Mouse (Mus musculus): ENCODE data around the gene Sf3a3.

Gene Sf3a3

DNA sequence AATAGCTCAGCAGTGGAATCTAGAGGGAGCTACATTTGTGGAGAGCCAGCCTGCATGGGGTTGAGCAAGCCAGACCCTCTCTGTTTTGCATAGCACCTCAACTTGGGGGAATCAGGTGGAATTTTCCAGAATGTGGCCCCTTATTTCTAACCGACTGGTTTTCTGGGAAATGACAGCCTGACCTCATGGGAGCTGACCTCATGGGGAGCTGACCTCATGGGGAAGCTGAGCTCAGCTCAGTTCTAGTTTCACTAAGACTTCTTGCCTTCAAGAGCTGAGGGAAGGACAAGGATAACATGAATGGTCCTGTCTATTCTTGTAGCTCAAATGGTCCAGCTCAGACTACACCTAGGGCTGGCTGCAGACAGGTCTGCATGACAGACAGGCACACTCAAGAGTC lies 24.2 kb downstream of the Sf3a3 start:
- DNase-seq: no peak

DNA sequence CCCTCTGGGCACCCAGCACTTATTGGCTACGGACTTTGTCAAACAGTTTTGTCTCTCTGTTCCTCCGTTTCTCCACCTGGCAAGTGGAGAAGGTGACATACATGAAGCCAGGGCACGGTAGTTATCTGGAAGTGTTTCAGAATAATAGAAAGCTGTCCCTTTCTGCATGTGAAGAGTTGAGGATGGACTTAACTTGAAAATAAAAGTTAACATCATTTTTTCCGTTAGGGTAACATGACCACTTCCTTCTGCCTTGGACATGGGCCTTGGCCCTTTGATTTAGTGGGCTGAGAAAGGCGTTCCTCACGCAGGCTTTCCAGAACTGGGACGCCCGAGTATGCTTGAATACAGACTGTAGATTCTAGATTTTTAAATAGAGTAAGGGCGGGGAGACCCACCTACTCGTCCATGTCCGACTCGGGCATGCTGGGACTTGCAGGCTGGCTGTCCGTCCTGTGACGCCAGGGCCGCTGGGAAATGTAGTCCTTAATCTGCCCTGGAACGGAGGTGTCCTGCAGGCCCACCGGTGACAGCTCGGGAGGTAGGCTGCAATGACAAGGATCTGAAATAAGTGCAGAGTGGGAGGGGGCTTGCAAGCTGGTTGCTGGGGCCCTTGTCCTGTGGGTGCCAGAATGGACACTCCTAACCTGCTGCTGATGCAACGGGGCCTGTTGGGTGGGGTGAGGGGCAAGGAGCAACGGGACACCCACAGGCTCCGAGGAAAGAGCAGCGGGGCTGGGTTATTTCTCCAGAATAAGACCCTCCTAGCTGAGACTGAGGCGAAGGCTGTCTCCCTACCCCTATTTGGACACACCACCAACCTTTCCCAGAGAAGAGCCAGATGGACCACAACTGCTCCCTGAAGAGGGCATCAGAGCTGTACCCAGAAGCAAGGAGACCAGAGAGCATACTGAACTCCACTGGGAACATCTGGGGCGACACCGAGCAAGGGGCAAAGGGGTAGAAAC lies 27.1 kb downstream of the Sf3a3 start, which contains the start of gene Inpp5b:
Gene Inpp5b (plus strand): TSS at position 475 of the 968 bp plus-strand sequence.
- DNase-seq: peak; percentile 79 to 85

DNA sequence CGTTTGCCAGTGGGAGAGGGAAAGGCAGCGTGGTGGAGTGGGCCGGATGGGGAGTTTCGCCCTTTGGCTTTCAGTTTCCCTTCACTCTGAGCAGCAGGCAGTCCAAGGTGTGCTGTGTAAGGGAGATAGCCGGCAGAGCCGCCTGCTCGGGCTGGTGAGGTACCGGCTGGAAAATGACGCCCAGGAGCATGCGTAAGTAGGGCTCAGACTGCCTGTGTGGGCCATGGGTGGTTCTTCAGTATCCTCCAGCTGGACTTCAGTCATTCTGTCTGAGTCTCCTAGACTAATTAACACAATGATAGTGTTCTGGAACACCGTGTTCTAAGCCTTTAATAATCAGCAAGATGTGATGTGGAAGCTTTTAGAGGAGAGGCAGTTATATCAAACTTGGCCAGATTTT lies 28.3 kb downstream of the Sf3a3 start:
- no peak for DNase-seq

DNA sequence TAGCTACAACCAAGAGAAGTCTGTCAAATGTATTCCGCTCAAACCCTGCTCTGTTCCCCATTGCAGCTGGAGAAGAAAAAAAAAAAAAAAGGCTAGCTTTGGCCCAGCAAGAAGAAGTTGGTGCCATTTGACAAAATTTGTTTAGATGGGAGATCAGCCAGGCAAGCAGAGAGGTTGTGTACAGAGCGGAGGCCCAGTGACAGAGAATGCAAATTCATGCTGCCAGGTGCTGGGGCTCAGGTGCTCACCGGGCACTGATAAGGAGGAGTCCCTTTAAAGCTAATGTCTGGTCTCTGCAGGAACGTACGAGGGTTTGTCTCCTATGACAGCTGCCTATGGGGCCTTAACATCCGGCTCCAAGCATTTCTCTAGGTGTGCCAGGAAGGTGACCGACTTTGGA lies 32.0 kb downstream of the Sf3a3 start:
- no peak for DNase-seq

DNA sequence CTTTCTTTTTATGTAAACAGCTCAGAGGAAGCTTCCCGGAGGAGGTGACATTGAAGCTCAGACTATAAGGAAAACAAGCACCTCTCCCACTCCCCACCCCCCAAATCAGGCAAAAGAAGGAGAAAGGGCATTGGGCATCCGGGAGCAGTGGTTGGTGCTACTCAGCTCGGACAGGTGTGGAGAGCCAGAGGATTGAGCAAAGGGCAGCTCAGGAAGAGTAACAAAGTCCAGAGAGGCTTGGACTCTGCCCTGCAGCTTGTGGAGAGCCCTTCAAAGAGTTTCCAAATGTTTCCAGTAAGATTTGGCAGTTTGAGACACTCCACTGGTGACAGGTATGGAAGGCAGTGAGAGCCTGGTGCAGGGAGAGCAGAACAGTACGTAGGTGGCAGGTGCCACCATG lies 33.3 kb downstream of the Sf3a3 start:
- no peak for DNase-seq

DNA sequence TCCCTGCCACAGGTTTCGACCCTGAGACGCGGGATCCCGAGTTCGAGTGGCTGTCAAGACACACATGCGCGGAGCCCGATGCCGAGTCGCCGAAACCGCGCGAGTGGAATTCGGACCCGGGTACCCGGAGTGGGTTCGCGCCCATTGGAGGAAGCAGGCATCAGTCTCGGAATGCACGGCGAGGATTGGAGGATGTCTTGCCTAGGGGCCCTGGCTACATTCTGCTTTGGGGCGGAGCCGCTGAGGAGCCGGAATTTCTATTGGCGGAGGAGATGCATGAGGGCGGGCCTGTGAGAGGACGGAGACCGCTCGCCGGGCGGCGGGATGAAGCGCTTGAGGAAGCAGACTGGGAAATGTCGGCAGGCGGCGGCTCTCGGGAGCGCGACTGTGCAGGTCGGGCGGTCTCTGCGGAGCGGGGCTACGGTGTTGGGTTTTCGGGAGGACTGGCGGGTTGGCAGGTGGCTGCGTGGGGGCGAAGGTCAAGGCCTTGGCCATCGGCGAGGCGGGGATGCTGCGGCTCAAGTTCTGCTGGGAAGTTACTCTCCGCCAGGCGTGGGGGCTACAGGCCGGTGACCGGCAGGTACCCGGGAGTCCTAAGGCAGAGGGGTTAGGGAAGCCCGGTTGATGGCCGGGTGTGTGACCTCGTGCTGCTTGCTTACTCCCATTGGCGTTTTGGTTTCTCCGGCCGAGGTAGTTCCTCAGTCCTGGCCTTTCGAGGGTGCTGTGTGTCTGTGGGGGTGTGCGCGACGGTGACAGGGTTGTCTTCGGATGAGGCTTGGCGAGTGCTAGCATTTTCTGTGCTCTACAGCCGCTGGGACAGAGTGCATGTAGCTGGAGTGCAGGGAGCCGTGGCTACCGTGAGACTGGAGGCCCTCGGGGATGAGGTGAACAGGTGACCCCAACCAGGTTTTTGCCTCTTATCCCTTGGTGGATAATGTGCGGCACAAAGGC lies 37.0 kb downstream of the Sf3a3 start:
- DNase-seq: peak; percentile 98 to 99

DNA sequence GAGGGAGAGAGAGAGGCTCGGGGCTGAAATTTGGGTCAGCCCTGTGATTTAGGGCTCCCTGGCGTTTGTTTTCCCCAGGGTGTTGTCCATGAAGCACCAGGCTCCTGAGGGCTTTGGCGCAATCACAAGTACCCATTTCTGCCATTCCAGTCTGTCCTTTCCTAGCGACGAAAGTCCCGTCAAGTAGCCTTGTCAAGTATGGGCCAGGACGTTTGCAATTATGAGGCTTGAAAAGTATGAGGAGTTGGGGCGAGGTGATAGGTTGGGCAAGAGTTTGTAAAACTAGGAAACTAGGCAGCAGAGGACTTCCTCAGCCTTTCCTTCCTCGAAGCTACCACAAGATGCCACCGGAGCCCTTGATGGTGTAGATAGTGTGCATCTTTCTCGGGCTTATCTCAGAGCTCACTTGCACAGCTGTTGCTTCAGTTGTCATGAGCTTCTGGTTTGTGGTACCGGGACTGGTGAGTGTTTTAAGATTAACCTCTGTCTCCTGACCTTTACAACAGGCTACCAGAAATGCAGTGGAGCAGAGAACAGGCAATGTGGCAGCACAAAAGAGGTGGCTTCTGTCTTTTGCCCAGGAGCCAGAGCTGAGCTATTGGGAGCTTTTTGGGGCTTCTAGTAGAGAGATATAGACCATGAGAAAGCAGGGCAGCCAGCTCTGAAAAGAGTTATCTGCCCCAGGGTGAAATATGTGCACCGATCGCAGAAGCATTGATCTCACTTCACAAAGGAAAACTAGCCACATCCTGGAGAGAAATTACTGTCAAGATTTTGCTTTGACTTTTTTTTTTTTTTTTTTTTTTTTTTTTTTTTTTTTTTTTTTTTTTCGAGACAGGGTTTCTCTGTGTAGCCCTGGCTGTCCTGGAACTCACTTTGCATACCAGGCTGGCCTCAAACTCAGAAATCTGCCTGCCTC lies 38.0 kb downstream of the Sf3a3 start:
- DNase-seq: peak in 1 of 2 experiments; percentile 7

DNA sequence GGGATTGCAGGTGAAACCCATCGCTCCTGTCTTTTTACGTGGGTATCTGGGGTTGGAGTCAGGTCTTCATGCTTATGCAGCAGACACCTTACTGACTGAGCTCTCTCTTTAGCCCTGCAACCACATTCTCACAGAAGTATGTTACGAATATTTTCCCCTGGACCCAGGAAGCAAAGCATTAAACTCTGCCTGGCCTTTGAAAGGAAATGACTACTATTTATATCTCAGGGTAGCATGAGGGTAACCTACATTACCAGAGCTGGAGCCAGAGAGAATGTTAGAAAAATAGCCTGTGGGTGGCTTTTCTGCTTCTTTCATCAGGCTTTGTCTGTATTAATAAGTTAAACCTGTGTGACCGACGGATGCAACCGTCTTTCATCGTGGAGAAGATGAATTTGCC lies 41.0 kb downstream of the Sf3a3 start:
- no peak for DNase-seq

DNA sequence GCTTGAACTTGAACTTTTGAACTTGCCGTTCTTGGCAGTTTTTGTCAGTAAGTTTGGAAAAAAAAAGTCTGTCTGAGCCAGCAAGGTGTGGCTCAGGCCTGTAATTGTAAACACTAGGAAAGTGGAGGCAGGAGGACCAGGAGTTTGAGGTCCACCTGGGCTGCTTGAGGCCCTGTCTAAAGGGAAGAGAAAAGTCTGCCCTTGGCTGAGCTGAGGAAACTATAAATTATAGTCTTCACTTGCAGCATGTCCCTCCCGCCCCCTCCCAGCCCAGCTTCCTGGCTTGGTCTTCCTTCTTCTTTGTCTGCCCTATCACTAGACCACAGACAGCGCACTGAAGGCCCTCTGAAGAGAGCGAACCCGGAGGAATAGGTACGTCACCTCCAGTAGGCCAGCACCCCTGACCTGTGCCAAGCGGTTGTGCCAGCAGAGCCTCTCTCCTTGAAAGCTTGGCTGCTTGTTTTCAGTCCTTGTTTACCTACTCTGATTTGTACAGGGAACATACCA lies 44.8 kb downstream of the Sf3a3 start:
- DNase-seq: no peak

DNA sequence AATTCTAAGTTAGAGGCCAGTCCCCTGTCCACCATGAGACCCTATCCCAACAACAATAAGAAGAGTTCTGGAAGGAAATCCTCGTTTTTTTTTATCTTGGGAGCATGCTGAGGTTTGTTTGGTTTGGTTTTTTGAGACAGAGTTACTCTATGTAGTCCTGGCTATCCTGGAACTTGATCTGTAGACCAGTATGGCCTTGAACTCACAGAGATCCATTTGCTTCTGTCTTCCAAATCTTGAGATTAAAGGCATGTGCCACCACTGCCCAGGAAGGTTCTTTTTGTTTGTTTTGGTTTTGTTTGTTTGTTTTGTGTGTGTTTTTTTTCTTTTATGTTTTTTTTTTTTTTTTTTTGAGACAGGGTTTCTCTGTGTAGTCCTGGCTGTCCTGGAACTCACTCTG lies 46.6 kb downstream of the Sf3a3 start:
- DNase-seq: no peak

DNA sequence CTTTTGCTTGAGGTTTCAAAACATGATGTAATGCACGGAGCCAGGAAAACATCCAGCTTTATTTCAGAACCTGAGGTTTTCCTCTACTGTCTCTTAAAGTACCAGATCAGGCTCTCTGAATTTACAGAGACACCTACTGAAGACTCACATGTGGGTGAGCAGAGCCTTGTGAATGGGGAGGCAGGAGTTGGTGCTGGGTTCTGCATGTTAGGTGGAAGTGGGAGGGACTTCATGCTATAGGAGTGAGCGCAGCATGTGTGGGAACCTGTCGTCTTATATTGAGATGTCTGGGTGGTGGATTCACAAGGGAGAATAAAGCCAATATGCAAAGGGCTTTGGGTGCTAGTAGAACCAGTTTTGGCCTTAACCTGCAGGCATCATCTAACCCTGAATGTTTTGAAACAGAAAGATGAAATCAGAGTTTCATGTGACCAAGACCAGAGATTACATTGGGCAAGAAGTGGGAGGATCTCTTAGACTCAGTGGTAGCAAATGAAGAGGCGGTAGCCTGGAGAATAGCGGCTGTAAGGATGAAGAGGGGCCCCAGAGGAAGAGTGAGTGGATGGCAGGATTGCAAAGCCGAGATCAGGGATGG lies 48.4 kb downstream of the Sf3a3 start:
- no peak for DNase-seq

DNA sequence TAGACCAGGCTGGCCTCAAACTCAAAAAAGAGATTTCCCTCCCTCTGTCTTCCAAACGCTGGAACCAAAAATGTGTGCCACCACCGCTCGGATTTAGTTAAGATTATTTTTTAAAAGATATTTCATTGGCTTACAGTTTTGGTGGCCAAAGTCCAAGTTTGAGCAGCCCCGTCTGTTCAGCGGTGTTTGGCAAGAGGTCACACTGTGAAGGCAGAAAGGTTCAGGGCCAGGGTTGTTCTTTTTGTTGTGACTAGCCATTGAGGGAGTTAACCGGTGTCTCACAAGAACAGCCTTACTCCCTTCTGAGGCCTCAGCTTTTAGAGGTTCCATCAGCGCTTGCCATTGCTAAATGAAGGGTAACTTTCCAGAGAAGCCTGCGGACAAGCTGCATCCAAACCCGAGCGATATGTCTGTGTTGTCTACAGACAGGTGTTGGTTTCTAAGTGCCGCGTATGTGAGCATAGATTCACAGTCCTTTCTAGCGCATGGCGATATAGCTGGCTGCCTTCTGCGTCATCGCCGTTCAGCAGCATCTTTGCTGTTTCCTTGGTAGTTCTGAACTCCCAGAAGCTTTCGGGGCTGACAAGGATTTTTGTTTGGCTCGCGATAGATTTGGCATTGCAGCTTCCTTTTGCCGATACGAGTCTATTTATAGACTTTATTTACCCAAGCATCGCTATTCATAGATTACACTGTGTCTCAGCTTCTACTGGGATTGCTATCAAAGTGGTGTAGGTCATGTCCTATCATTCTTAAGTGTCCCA lies 51.4 kb downstream of the Sf3a3 start:
- peak; percentile 23 to 26 for DNase-seq

DNA sequence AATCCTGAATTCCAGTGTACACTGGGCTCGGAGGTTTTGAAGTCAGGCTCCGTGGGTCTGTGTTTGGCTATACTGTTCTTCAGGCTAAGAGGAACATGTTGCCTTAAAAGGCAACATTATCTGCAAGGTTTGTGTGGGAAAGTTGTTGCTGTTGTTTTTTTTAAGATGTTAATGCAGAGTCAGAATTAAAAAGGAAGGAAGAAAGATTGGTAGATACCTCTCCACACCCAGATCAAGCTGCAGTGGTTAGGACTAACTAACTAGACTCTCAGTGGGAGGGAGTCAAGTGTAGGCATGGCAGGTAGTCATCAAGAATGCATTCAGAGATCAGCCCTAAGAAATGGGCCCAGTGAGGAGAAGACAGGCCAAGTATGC lies 52.0 kb downstream of the Sf3a3 start:
- no peak for DNase-seq

DNA sequence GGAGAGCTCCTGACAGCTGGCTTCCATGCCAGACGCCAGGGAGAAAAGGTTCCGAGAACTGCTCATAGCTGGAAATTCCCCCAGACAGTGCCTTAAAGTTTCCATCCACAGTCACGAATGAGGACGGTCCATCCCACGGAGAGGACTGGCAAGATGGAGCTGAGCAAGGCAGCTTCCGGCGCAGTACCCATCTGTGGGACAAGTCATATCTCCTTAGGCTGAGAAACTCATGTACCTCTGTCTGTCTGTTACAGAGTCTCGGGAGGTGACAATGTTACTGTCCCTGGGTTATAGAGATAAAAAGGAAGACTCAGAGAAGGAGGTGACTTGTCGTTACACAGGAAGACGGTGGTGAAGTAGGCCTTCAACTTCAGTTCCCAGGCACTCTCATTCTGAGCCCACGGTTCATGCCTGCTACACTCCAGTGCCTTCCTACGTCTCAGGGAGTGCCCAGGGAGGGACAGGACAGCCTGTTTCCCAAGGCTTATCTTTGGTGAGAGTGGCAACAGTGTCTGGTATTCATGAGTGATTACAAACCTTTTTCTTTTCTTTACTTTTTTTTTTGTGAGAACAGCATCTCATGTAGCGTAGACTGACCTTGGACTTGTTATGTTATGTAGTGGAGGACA lies 54.5 kb downstream of the Sf3a3 start:
- no peak for DNase-seq

DNA sequence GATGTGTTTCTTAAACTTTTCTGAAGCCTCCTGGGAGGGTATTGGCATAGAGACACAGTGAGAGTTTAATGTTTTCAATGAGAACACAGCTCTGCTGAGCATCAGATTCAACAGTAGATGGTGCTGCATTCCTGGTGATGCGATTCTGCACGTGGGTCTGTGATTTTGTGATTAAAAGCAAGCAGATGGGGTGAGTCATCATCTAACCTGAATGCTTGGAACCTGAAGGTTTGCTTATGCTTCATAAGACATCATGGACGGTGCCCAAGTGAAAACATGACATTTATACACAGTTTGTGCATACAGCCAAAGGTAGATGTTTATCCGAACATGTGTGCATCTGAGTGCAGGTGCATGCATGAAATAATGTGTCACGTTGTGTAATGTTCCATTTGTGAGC lies 56.0 kb downstream of the Sf3a3 start:
- DNase-seq: peak; percentile 47 to 60

DNA sequence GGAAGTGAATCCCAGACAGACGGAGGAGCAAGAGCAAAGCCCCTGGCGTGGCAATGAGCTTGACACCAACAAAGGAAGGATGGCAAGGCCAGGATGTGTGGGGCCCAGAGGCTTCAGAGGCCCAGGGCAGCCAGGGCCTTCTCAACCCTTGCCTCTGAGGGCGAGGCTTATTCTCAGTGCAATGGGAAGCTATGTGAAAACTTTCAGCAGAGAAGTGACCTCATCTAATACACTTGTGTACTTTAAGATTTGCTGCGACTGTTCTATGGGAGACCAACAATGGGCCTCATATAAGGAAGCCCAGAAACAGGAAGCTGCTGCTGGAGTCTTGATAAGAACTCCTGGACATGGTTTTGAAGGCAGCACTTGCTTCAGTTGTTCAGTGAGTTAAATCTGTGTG lies 57.5 kb downstream of the Sf3a3 start:
- no peak for DNase-seq

DNA sequence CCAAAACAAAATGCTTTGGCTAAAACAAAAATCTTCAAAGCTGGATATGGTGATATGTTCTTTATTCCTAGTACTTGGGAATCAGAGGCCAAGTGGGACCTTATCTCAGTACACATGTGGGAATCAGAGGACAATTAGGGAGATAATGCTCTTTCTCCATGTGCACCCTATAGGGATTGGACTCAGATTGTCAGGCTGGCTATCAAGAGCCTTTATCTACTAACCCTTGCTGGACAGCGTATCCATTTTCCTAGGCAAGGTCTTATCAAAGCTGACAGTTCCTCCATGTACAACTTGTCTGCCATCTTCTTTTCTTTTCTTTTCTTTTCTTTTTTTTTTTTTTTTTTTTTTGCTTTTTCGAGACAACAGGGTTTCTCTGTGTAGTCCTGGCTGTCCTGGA lies 58.9 kb downstream of the Sf3a3 start:
- DNase-seq: no peak

DNA sequence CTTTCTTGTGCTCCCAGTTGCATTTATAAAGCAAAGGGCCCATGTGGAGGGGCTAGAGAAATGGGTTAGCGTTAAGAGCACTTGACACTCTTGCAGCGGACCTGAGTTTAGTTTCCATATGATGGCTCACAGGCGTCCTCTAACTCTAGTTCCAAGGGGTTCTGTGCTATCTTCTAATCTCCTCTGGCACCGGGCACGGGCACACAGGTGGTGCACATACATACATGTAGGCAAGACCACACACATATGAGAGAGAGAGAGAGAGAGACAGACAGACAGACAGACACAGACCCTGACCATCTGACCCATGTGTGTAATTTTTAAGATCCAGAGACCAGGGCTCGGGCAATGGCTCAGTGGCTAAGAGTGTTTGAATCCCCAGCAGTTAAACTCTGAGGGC lies 59.4 kb downstream of the Sf3a3 start:
- DNase-seq: no peak

DNA sequence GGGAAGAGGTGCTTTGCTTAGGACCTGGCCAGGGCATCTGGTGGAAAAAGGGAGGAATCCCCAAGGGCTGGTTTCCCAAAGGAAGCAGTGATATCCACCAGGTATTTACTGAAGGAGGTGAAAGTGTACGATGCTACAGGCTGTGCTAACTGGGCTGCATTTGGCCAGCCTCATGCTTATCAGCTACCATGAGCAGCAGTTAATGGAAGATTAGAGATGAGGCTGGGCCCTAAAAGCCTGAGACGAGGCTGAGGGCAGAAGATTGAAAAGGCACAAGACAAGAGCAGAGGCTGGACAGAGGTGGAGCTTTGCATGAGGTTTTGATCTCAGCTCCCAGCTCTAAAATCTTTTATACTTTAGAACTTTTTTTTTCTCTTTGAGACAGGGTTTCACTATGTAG lies 59.9 kb downstream of the Sf3a3 start:
- no peak for DNase-seq

DNA sequence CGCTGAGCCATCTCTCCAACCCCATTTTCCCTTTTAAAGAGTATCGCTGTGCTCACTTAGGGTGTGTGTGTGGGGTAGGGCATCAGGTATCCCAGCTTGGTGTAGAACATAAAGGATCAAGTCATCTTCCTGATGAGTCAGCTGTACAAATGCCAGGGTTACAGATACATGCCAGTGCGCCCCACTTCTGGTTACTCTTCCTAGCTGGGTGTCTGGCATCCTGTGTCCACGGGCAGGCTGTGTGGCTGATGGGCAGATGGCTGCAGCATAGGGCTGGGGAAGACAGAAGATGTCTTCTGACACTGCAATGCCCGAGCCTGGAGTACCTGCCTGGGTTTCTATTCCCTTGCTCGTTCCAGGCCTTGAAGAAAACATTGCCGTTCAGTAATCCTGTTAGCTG lies 66.8 kb downstream of the Sf3a3 start:
- peak; percentile 41 to 46 for DNase-seq
